Comparison of ENCODE assay signal across 15 mouse cellular contexts in the genomic region with DNA sequence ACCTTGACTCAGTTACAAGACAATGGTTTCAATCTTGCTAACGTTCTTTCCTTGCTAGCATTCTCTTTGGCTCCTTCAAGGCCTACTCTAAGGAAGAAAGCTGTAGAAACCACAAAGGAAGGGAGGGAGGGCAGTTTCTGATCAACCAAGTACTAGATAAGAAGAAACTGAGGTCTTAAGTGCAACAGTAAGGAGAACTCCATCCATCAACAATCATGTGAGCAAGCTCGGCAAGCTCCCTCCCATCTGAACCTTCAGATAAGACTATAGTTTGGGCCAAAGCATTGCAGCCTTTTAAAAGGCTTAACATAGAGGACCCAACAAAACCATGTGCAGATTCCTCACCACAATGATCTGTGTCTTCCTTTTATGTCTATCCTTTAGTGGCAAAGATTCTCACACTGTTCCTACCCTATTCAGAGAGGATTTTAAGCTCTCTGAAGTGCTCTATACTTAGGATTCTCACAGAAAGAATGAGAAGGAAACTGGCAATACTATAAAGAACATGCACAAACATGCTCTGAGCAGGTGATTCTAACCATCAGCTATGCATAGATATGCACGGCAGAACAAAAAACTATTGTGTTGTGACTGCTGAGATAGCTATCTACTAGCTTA. TPM values are rescaled to one million over a fixed set of nuclear protein-coding genes. Genes with fewer than 3 reads are reported as not detected.
DNase-seq lines count a peak whose midpoint lies in the region; ATAC-seq lines count a peak whose summit lies in the region.
"Had no signal": no experiment of that assay in that cellular context is flagged by ENCODE, and none has a peak within 500 bp of the region (broad histone marks: within the 10 kb centered on the region; RNA-seq: fewer than 3 reads in every experiment).

No protein-coding gene starts in this region.

- peak; percentile 47 for DNase-seq in embryonic facial prominence, embryonic 14.5 days (ENCODE audit: low spot score)
- DNase-seq in embryonic facial prominence, embryonic 10.5 days (ENCODE audit: low spot score) = no peak
- peak; percentile 91 for DNase-seq in 416B (ENCODE audit: low read depth)
- no peak for DNase-seq in kidney, adult 11 months
- DNase-seq: adrenal gland, postnatal 36 days; forebrain, postnatal 0 days; kidney, adult 2 months; midbrain, embryonic 14.5 days; thymus, postnatal 36 days had no signal

- no peak overlapping the region for H3K9ac ChIP-seq in embryonic facial prominence, embryonic 14.5 days (ENCODE audit: low read depth, low read length)
- H3K9ac ChIP-seq in liver, embryonic 15.5 days = no peak overlapping the region
- no peak overlapping the region for H3K9ac ChIP-seq in kidney, embryonic 15.5 days
- H3K9ac ChIP-seq: forebrain, postnatal 0 days had no signal

- no peak for ATAC-seq in embryonic facial prominence, embryonic 14.5 days (ENCODE audit: low read depth)
- ATAC-seq in common myeloid progenitor, adult 5-6 weeks (replicated peaks; ENCODE audit: low read depth, poor library complexity, severe bottlenecking) = peak; percentile 73
- peak; percentile 79 for ATAC-seq in liver, embryonic 15.5 days (ENCODE audit: insufficient read depth)
- ATAC-seq in frontal cortex, adult (ENCODE audit: low TSS enrichment) = no peak
- ATAC-seq in kidney, embryonic 15.5 days (replicated peaks; ENCODE audit: low FRiP score) = no peak
- ATAC-seq: forebrain, postnatal 0 days had no signal

- H3K4me2 ChIP-seq in embryonic facial prominence, embryonic 14.5 days (ENCODE audit: low read depth, low read length) = no peak overlapping the region
- peak overlapping the region; percentile 42 for H3K4me2 ChIP-seq in liver, embryonic 15.5 days
- H3K4me2 ChIP-seq in kidney, embryonic 15.5 days = no peak overlapping the region

- no peaks in the 10 kb centered on the region for H3K9me3 ChIP-seq in embryonic facial prominence, embryonic 14.5 days (ENCODE audit: control insufficient read depth, low read length)
- no peaks in the 10 kb centered on the region for H3K9me3 ChIP-seq in embryonic facial prominence, embryonic 10.5 days
- no peaks in the 10 kb centered on the region for H3K9me3 ChIP-seq in liver, embryonic 15.5 days (replicated peaks)
- no peaks in the 10 kb centered on the region for H3K9me3 ChIP-seq in kidney, embryonic 15.5 days (replicated peaks)
- H3K9me3 ChIP-seq: hindbrain, embryonic 10.5 days had no signal

- 84% methylated on average over 3 of the region's 3 CpGs for WGBS in embryonic facial prominence, embryonic 14.5 days
- WGBS in embryonic facial prominence, embryonic 10.5 days = 90% methylated on average over 3 of the region's 3 CpGs
- 11% methylated on average over 3 of the region's 3 CpGs for WGBS in liver, embryonic 15.5 days (ENCODE audit: insufficient replicate concordance)
- 82% methylated on average over 3 of the region's 3 CpGs for WGBS in kidney, embryonic 15.5 days

- no peak overlapping the region for H3K4me3 ChIP-seq in embryonic facial prominence, embryonic 14.5 days (ENCODE audit: low read depth, low read length)
- H3K4me3 ChIP-seq in embryonic facial prominence, embryonic 10.5 days = no peak overlapping the region
- no peak overlapping the region for H3K4me3 ChIP-seq in liver, embryonic 15.5 days (replicated peaks)
- H3K4me3 ChIP-seq in kidney, embryonic 15.5 days (replicated peaks) = no peak overlapping the region
- H3K4me3 ChIP-seq: hindbrain, embryonic 10.5 days; left cerebral cortex, adult 2 months had no signal

- H3K36me3 ChIP-seq in embryonic facial prominence, embryonic 14.5 days (ENCODE audit: control insufficient read depth, insufficient read depth, low read length) = no peaks in the 10 kb centered on the region
- no peaks in the 10 kb centered on the region for H3K36me3 ChIP-seq in embryonic facial prominence, embryonic 10.5 days (replicated peaks)
- no peaks in the 10 kb centered on the region for H3K36me3 ChIP-seq in liver, embryonic 15.5 days (replicated peaks)
- H3K36me3 ChIP-seq in kidney, embryonic 15.5 days = no peaks in the 10 kb centered on the region

- H3K4me1 ChIP-seq in embryonic facial prominence, embryonic 14.5 days (ENCODE audit: control insufficient read depth, insufficient read depth, low read length) = no peaks in the 10 kb centered on the region
- H3K4me1 ChIP-seq in embryonic facial prominence, embryonic 10.5 days = no peaks in the 10 kb centered on the region
- peaks cover 43% of the 10 kb centered on the region for H3K4me1 ChIP-seq in liver, embryonic 15.5 days (replicated peaks)
- no peaks in the 10 kb centered on the region for H3K4me1 ChIP-seq in kidney, embryonic 15.5 days

- no peaks in the 10 kb centered on the region for H3K27me3 ChIP-seq in embryonic facial prominence, embryonic 14.5 days (replicated peaks; ENCODE audit: control insufficient read depth, insufficient read depth, low read length)
- H3K27me3 ChIP-seq in embryonic facial prominence, embryonic 10.5 days (replicated peaks; ENCODE audit: low read depth, poor library complexity, severe bottlenecking) = no peaks in the 10 kb centered on the region
- H3K27me3 ChIP-seq in liver, embryonic 15.5 days = no peaks in the 10 kb centered on the region
- no peaks in the 10 kb centered on the region for H3K27me3 ChIP-seq in kidney, embryonic 15.5 days

- no peak overlapping the region for H3K27ac ChIP-seq in embryonic facial prominence, embryonic 14.5 days (replicated peaks; ENCODE audit: low read depth, low read length)
- no peak overlapping the region for H3K27ac ChIP-seq in embryonic facial prominence, embryonic 10.5 days (replicated peaks)
- peak overlapping the region; percentile 22 for H3K27ac ChIP-seq in liver, embryonic 15.5 days (replicated peaks)
- H3K27ac ChIP-seq in kidney, embryonic 15.5 days = no peak overlapping the region
- H3K27ac ChIP-seq: hindbrain, embryonic 10.5 days; left cerebral cortex, adult 2 months had no signal

RNA-seq across cellular contexts. Expression of a gene that starts 16.6 kb away (rescaled TPM):
- 11.4 and 13.6 TPM in 2 replicates for polyA plus RNA-seq in embryonic facial prominence, embryonic 14.5 days (2014; fragmentation: Nextera tagmentation; extraction: Ambion mirVana)
- polyA plus RNA-seq in embryonic facial prominence, embryonic 10.5 days (2016; fragmentation: Nextera tagmentation; extraction: Ambion mirVana) = 27.0 and 28.1 TPM in 2 replicates
- 15.9 and 25.9 TPM in 2 replicates for total RNA-seq in common myeloid progenitor, adult 5-6 weeks (2017)
- polyA plus RNA-seq in liver, embryonic 15.5 days (2015; fragmentation: Nextera tagmentation; extraction: Ambion mirVana) = 3.0 and 5.0 TPM in 2 replicates
- 19.5 TPM in 2 replicates for polyA plus RNA-seq in kidney, embryonic 15.5 days (2015; fragmentation: Nextera tagmentation; extraction: Ambion mirVana)

Comparison
In these comparisons a context has a peak if more than half of its experiments do, and no peak if none do; other contexts are left out.
1. DNase-seq: peak in embryonic facial prominence, embryonic 14.5 days (single experiment) and 416B (single experiment); none in embryonic facial prominence, embryonic 10.5 days (single experiment) and kidney, adult 11 months (single experiment).
2. ATAC-seq: peak in common myeloid progenitor, adult 5-6 weeks (single experiment) and liver, embryonic 15.5 days (single experiment); none in embryonic facial prominence, embryonic 14.5 days (single experiment), frontal cortex, adult (single experiment) and kidney, embryonic 15.5 days (single experiment).